Mouse (Mus musculus) forelimb bud, embryonic 11.5 days (tissue): ENCODE data around the gene Gm49321.

ENCODE experiments used
- DNase-seq: peaks from one replicate; pipeline ENCODE4 v3.0.0-alpha.2; 2012; ENCODE audit warnings: low read depth, low spot score

The Gm49321 gene

GRCm38 (mm10) chr12:74013739-74014138, 76.3 kb downstream of the Gm49321 start:
- peak; percentile 76 for DNase-seq

- DNase-seq = peak; percentile 41
Observed at GRCm38 (mm10) chr12:74014739-74015270, 77.4 kb downstream of the Gm49321 start.

GRCm38 (mm10) chr12:74015491-74015890, 78.0 kb downstream of the Gm49321 start:
- DNase-seq = no peak
